Mouse (Mus musculus) CH12.LX (cell line): ENCODE data around the gene Tbc1d22a. TPM values are rescaled to one million over a fixed set of nuclear protein-coding genes. Genes with fewer than 3 reads are reported as not detected.

Experiments used
- DNase-seq: peaks from one replicate; pipeline ENCODE4 v3.0.0-alpha.2; 2013; ENCODE audit errors: extremely low read depth
- H3K27ac ChIP-seq: 2 replicates; pipeline ENCODE4 v1.5.1; 2012; ENCODE audit warnings: low read depth, mild to moderate bottlenecking, control low read depth, moderate library complexity; ENCODE audit not compliant: insufficient read depth
- H3K27me3 ChIP-seq: replicated peaks from 2 replicates; pipeline ENCODE3; 2012; ENCODE audit warnings: inconsistent platforms
- H3K36me3 ChIP-seq, 2 experiments: replicated peaks in 1 of 2; 2 replicates each; pipeline versions ENCODE3 to v1.6.1; 2012; ENCODE audit warnings: inconsistent platforms in 1 of 2, low read length in 1 of 2, mild to moderate bottlenecking in 1 of 2, mixed read lengths in 1 of 2, moderate library complexity in 1 of 2; ENCODE audit not compliant: control insufficient read depth in 1 of 2, insufficient read depth in 1 of 2
- H3K4me1 ChIP-seq, 2 experiments: 2 replicates each; pipeline ENCODE4 v1.6.1; 2012; ENCODE audit warnings: inconsistent platforms in 1 of 2, moderate library complexity in 1 of 2; ENCODE audit not compliant: insufficient read depth in 2 of 2, control insufficient read depth in 1 of 2
- H3K4me2 ChIP-seq: 2 replicates; pipeline ENCODE4 v1.6.1; 2012; ENCODE audit warnings: low read depth, mild to moderate bottlenecking, control low read depth; ENCODE audit not compliant: poor library complexity, insufficient read depth, severe bottlenecking
- H3K4me3 ChIP-seq, 3 experiments: fragments of 150-350 bp in 1 of 3; sonication (generic) in 1 of 3; replicated peaks in 1 of 3; 2 replicates each; pipeline versions ENCODE3 to v1.5.1; 2011 to 2012; ENCODE audit warnings: low read depth in 2 of 3, low read length in 2 of 3, mild to moderate bottlenecking in 2 of 3, moderate library complexity in 2 of 3, control low read depth in 1 of 3, improper control_type of control experiment in 1 of 3, inconsistent platforms in 1 of 3, mixed read lengths in 1 of 3; ENCODE audit not compliant: poor library complexity in 1 of 3
- H3K79me2 ChIP-seq: replicated peaks from 2 replicates; pipeline ENCODE4 v1.6.1; 2012; ENCODE audit warnings: mild to moderate bottlenecking, moderate library complexity; ENCODE audit not compliant: control insufficient read depth, poor library complexity, insufficient read depth, severe bottlenecking; ENCODE audit errors: extremely low read depth
- H3K9ac ChIP-seq: 2 replicates; pipeline ENCODE4 v1.6.1; 2012; ENCODE audit warnings: low read depth, mild to moderate bottlenecking, control low read depth, moderate library complexity; ENCODE audit not compliant: insufficient read depth
- H3K9me3 ChIP-seq: replicated peaks from 2 replicates; pipeline ENCODE3; 2012; ENCODE audit warnings: low read length, inconsistent platforms, mixed read lengths
- BHLHE40 ChIP-seq: IDR thresholded peaks from 2 replicates; pipeline ENCODE4 v1.6.1; 2011; ENCODE audit warnings: mild to moderate bottlenecking, low read depth, low read length, improper control_type of control experiment
- CHD1 ChIP-seq: IDR thresholded peaks from 2 replicates; pipeline ENCODE4 v1.6.1; 2012; ENCODE audit warnings: low read depth, low read length, improper control_type of control experiment, inconsistent platforms
- CHD2 ChIP-seq: IDR thresholded peaks from 2 replicates; pipeline ENCODE4 v1.6.1; 2011; ENCODE audit warnings: low read length, improper control_type of control experiment
- CTCF ChIP-seq, 2 experiments: IDR thresholded peaks in 1 of 2; conservative IDR thresholded peaks in 1 of 2; 2 replicates each; pipeline ENCODE4 v1.5.1; 2011 to 2012; ENCODE audit warnings: low read depth in 2 of 2, low read length in 2 of 2, improper control_type of control experiment in 1 of 2, inconsistent platforms in 1 of 2, mild to moderate bottlenecking in 1 of 2, moderate library complexity in 1 of 2
- E2F4 ChIP-seq: IDR thresholded peaks from 2 replicates; pipeline ENCODE4 v1.6.1; 2011; ENCODE audit warnings: low read depth, low read length, improper control_type of control experiment; ENCODE audit not compliant: insufficient replicate concordance
- ETS1 ChIP-seq: conservative IDR thresholded peaks from 2 replicates; pipeline ENCODE4 v1.6.1; 2012; ENCODE audit warnings: low read depth, mild to moderate bottlenecking, inconsistent platforms, low read length, improper control_type of control experiment, moderate library complexity
- GABPA ChIP-seq: IDR thresholded peaks from 2 replicates; pipeline ENCODE4 v1.6.1; 2012; ENCODE audit warnings: low read depth, low read length, improper control_type of control experiment, inconsistent platforms; ENCODE audit not compliant: insufficient replicate concordance
- IRF4 ChIP-seq: IDR thresholded peaks from 2 replicates; pipeline ENCODE4 v1.6.1; 2014; ENCODE audit warnings: low read depth, mild to moderate bottlenecking, inconsistent platforms, low read length, improper control_type of control experiment
- JUN ChIP-seq: IDR thresholded peaks from 2 replicates; pipeline ENCODE4 v1.6.1; 2011; ENCODE audit warnings: low read depth, mild to moderate bottlenecking, low read length, improper control_type of control experiment, moderate library complexity; ENCODE audit not compliant: insufficient read depth
- JUND ChIP-seq: conservative IDR thresholded peaks from 2 replicates; pipeline ENCODE4 v1.6.1; 2011; ENCODE audit warnings: low read depth, low read length, improper control_type of control experiment
- MAZ ChIP-seq: IDR thresholded peaks from 2 replicates; pipeline ENCODE4 v1.6.1; 2012; ENCODE audit warnings: low read depth, mild to moderate bottlenecking, inconsistent platforms, low read length, improper control_type of control experiment, moderate library complexity
- MEF2A ChIP-seq: IDR thresholded peaks from 2 replicates; pipeline ENCODE4 v1.6.1; 2014; ENCODE audit warnings: low read depth, mild to moderate bottlenecking, inconsistent platforms, low read length, improper control_type of control experiment, borderline replicate concordance
- MXI1 ChIP-seq: IDR thresholded peaks from 2 replicates; pipeline ENCODE4 v1.6.1; 2011; ENCODE audit warnings: mild to moderate bottlenecking, low read depth, low read length, improper control_type of control experiment
- MYC ChIP-seq: IDR thresholded peaks from 2 replicates; pipeline ENCODE4 v1.6.1; 2011; ENCODE audit warnings: low read depth, mild to moderate bottlenecking, improper control_type of control experiment, low read length
- NELFE ChIP-seq: IDR thresholded peaks from 2 replicates; pipeline ENCODE4 v1.6.1; 2011; ENCODE audit warnings: low read depth, low read length, improper control_type of control experiment
- NRF1 ChIP-seq: IDR thresholded peaks from 2 replicates; pipeline ENCODE4 v1.6.1; 2014; ENCODE audit warnings: low read depth, mild to moderate bottlenecking, inconsistent platforms, low read length, improper control_type of control experiment, moderate library complexity
- PAX5 ChIP-seq: IDR thresholded peaks from 2 replicates; pipeline ENCODE4 v1.6.1; 2012; ENCODE audit warnings: low read length, inconsistent platforms, mixed read lengths
- POLR2A ChIP-seq: IDR thresholded peaks from 2 replicates; pipeline ENCODE4 v1.6.1; 2011; ENCODE audit warnings: low read depth, mild to moderate bottlenecking, improper control_type of control experiment, low read length
- SMC3 ChIP-seq: IDR thresholded peaks from 2 replicates; pipeline ENCODE4 v1.6.1; 2011; ENCODE audit warnings: low read depth, low read length, improper control_type of control experiment
- TCF12 ChIP-seq: IDR thresholded peaks from 2 replicates; pipeline ENCODE4 v1.6.1; 2014; ENCODE audit warnings: low read depth, mild to moderate bottlenecking, inconsistent platforms, low read length, improper control_type of control experiment
- UBTF ChIP-seq: IDR thresholded peaks from 2 replicates; pipeline ENCODE4 v1.6.1; 2012; ENCODE audit warnings: low read depth, mild to moderate bottlenecking, inconsistent platforms, low read length, improper control_type of control experiment, moderate library complexity
- USF1 ChIP-seq: IDR thresholded peaks from 2 replicates; pipeline ENCODE4 v1.6.1; 2014; ENCODE audit warnings: low read depth, mild to moderate bottlenecking, inconsistent platforms, low read length, improper control_type of control experiment
- USF2 ChIP-seq: conservative IDR thresholded peaks from 2 replicates; pipeline ENCODE4 v1.6.1; 2011; ENCODE audit warnings: low read depth, low read length, improper control_type of control experiment
- ZC3H11A ChIP-seq: IDR thresholded peaks from 2 replicates; pipeline ENCODE4 v1.6.1; 2012; ENCODE audit warnings: low read depth, mild to moderate bottlenecking, inconsistent platforms, low read length, improper control_type of control experiment
- ZKSCAN1 ChIP-seq: IDR thresholded peaks from 2 replicates; pipeline ENCODE4 v1.6.1; 2012; ENCODE audit warnings: low read depth, inconsistent platforms, low read length, improper control_type of control experiment, borderline replicate concordance
- dilution Hi-C: fragments of 300-500 bp; cut with MboI; formaldehyde crosslinking; loops from 2 replicates; pipeline ENCODE4 v1.14.3; 2020; ENCODE audit warnings: low sequenced_read_pairs; ENCODE audit not compliant: extremely low pct_unique_long_range_greater_than_20kb, extremely low pct_ligation_motif_present
- in situ Hi-C: fragments of 300-500 bp; cut with MboI; formaldehyde crosslinking; loops from 3 replicates; pipeline ENCODE4 v1.14.3; 2019; ENCODE audit warnings: low sequenced_read_pairs, low pct_ligation_motif_present, low pct_unique_long_range_greater_than_20kb, mixed read lengths
- polyA plus RNA-seq: library from polyadenylated mRNA; unstranded; fragments of >175 nt; gene quantifications from 2 replicates; pipeline ENCODE4 v1.2.1, GENCODE M21; 2012; ENCODE audit warnings: low read depth; ENCODE audit not compliant: insufficient read length
- total RNA-seq, 2 experiments: library from RNA; depleted of rRNA; stranded (reverse); fragments of 300-350 nt in 1 of 2; fragments of >200 nt in 1 of 2; gene quantifications; 2 replicates each; pipeline ENCODE4 v1.2.3; 2012 to 2014

Tbc1d22a gene
- total and polyA plus RNA-seq, 3 experiments, result 17.6 to 20.2 (median 19.4) TPM

GRCm38 (mm10) chr15:86219534-86220228, 5.4 kb downstream of the Tbc1d22a start:
- in situ Hi-C loops, result loop anchor here (10.0 kb wide), 1 partner anchor 55 kb away; no protein-coding TSS in a partner anchor
- no peak overlapping the region for H3K4me3 ChIP-seq
- peaks cover 6% of the 10 kb centered on the region for H3K9me3 ChIP-seq
- TF ChIP-seq USF1 (no peak), MYC (no peak), IRF4 (no peak), MAZ (no peak), E2F4 (no peak), PAX5 (no peak), CHD1 (no peak), USF2 (no peak), POLR2A (no peak), ZKSCAN1 (no peak), BHLHE40 (no peak), TCF12 (no peak), SMC3 (no peak), CHD2 (no peak), MEF2A (no peak), NRF1 (no peak), ZC3H11A (no peak)
- no peaks in the 10 kb centered on the region for H3K79me2 ChIP-seq
- H3K4me1 ChIP-seq, result peaks cover 0 to 36% of the 10 kb centered on the region in 2 experiments; a peak in 2 of 4 replicates
- H3K27ac ChIP-seq, result no peak overlapping the region
- H3K9ac ChIP-seq, result no peak overlapping the region
- H3K27me3 ChIP-seq, result no peaks in the 10 kb centered on the region
- peaks cover 0 to 31% of the 10 kb centered on the region in 2 experiments for H3K36me3 ChIP-seq
- dilution Hi-C loops, result no loop called here
- no peak overlapping the region for H3K4me2 ChIP-seq
- DNase-seq, result no peak

GRCm38 (mm10) chr15:86220229-86220630, 6.0 kb downstream of the Tbc1d22a start:
- dilution Hi-C loops, result no loop called here
- Histone ChIP-seq H3K27me3 (no peaks in the 10 kb centered on the region), H3K4me2 (no peak overlapping the region), H3K36me3 (peaks cover 0 to 32% of the 10 kb centered on the region in 2 experiments), H3K27ac (no peak overlapping the region), H3K9me3 (peaks cover 6% of the 10 kb centered on the region), H3K9ac (no peak overlapping the region), H3K79me2 (no peaks in the 10 kb centered on the region), H3K4me3 (no peak overlapping the region), H3K4me1 (peaks cover 0 to 36% of the 10 kb centered on the region in 2 experiments; a peak in 2 of 4 replicates)
- TF ChIP-seq NELFE (no peak), GABPA (no peak), JUND (no peak), ETS1 (no peak), USF1 (no peak), TCF12 (no peak), IRF4 (no peak), CTCF (conservative IDR thresholded peaks at IDR 0.05 in 1 of 2, IDR thresholded peaks at IDR 0.05 in 1 of 2; ENCODE audit: low read depth in 2 of 2, low read length in 2 of 2) (no peak), MXI1 (no peak), JUN (no peak), UBTF (no peak), E2F4 (no peak)
- DNase-seq, result no peak
- in situ Hi-C loops, result no loop called here
